Mouse (Mus musculus) E14TG2a.4 (cell line): Measurements from ENCODE around the gene Pfkfb4.

Experiments
- H3K27me3 ChIP-seq: 2 replicates; pipeline ENCODE4 v1.6.1; 2014; ENCODE audit warnings: low read length, control low read depth; ENCODE audit not compliant: insufficient read depth
- H3K36me3 ChIP-seq: 2 replicates; pipeline ENCODE4 v1.6.1; 2014; ENCODE audit warnings: low read length, control low read depth; ENCODE audit not compliant: insufficient read depth
- H3K4me1 ChIP-seq: replicated peaks from 2 replicates; pipeline ENCODE4 v1.6.1; 2014; ENCODE audit warnings: low read depth, low read length, control low read depth
- H3K4me3 ChIP-seq: replicated peaks from 2 replicates; pipeline ENCODE4 v1.5.1; 2014; ENCODE audit warnings: mild to moderate bottlenecking, low read length
- H3K9me3 ChIP-seq: 2 replicates; pipeline ENCODE4 v1.6.1; 2014; ENCODE audit warnings: low read length, control low read depth
- CTCF ChIP-seq: conservative IDR thresholded peaks from 2 replicates; pipeline ENCODE4 v1.5.1; 2014; ENCODE audit warnings: low read length
- NANOG ChIP-seq: IDR thresholded peaks from 2 replicates; pipeline ENCODE4 v1.6.1; 2014; ENCODE audit warnings: borderline replicate concordance, low read length, mixed read lengths
- POU5F1 ChIP-seq: IDR thresholded peaks from 2 replicates; pipeline ENCODE4 v1.6.1; 2014; ENCODE audit warnings: low read length, borderline replicate concordance

Gene Pfkfb4

GRCm38 (mm10) chr9:108963577-108963976, 28.0 kb upstream of the Pfkfb4 start:
- no peak for TF ChIP-seq CTCF
- TF ChIP-seq POU5F1 = no peak
- no peak for TF ChIP-seq NANOG
- Histone ChIP-seq H3K36me3 (no peaks in the 10 kb centered on the region), H3K4me3 (no peak overlapping the region), H3K4me1 (peaks cover 15% of the 10 kb centered on the region), H3K9me3 (no peaks in the 10 kb centered on the region), H3K27me3 (peaks cover 14% of the 10 kb centered on the region)

GRCm38 (mm10) chr9:108964338-108964737, 27.2 kb upstream of the Pfkfb4 start:
- H3K36me3 ChIP-seq = no peaks in the 10 kb centered on the region
- H3K27me3 ChIP-seq = peaks cover 9% of the 10 kb centered on the region
- H3K4me3 ChIP-seq = no peak overlapping the region
- no peaks in the 10 kb centered on the region for H3K9me3 ChIP-seq
- no peak for TF ChIP-seq POU5F1
- no peak for TF ChIP-seq CTCF
- no peak for TF ChIP-seq NANOG
- peaks cover 15% of the 10 kb centered on the region for H3K4me1 ChIP-seq

- Histone ChIP-seq H3K27me3 (peaks cover 4% of the 10 kb centered on the region; the same call in 1 of the 2 replicates), H3K4me3 (no peak overlapping the region), H3K4me1 (no peaks in the 10 kb centered on the region), H3K36me3 (no peaks in the 10 kb centered on the region), H3K9me3 (no peaks in the 10 kb centered on the region)
- TF ChIP-seq POU5F1 (no peak), CTCF (no peak), NANOG (no peak)
Observed at GRCm38 (mm10) chr9:108970623-108971022, 21.0 kb upstream of the Pfkfb4 start.

- no peaks in the 10 kb centered on the region for H3K9me3 ChIP-seq
- no peaks in the 10 kb centered on the region for H3K36me3 ChIP-seq
- TF ChIP-seq CTCF = no peak
- no peak for TF ChIP-seq NANOG
- no peak for TF ChIP-seq POU5F1
Observed at GRCm38 (mm10) chr9:108976483-108976882, 15.1 kb upstream of the Pfkfb4 start.

GRCm38 (mm10) chr9:108977966-108978365, 13.6 kb upstream of the Pfkfb4 start:
- no peaks in the 10 kb centered on the region for H3K36me3 ChIP-seq
- H3K9me3 ChIP-seq = no peaks in the 10 kb centered on the region
- peaks cover 8% of the 10 kb centered on the region for H3K4me1 ChIP-seq
- no peaks in the 10 kb centered on the region; the same call in 1 of the 2 replicates for H3K27me3 ChIP-seq
- TF ChIP-seq CTCF (no peak), NANOG (no peak), POU5F1 (no peak)
- no peak overlapping the region for H3K4me3 ChIP-seq

More at GRCm38 (mm10) chr9:108976483-108976882, 15.1 kb upstream of the Pfkfb4 start:
- Histone ChIP-seq H3K4me3 (no peak overlapping the region), H3K27me3 (no peaks in the 10 kb centered on the region), H3K4me1 (peaks cover 8% of the 10 kb centered on the region)

GRCm38 (mm10) chr9:108982498-108982897, 9.1 kb upstream of the Pfkfb4 start:
- H3K4me1 ChIP-seq = peaks cover 10% of the 10 kb centered on the region
- H3K4me3 ChIP-seq = no peak overlapping the region
- TF ChIP-seq POU5F1 (no peak), NANOG (no peak), CTCF (no peak)
- H3K27me3 ChIP-seq = peaks cover 17% of the 10 kb centered on the region
- H3K36me3 ChIP-seq = no peaks in the 10 kb centered on the region
- no peaks in the 10 kb centered on the region for H3K9me3 ChIP-seq

- peaks cover 15% of the 10 kb centered on the region for H3K4me1 ChIP-seq
- H3K4me3 ChIP-seq = no peak overlapping the region
- no peaks in the 10 kb centered on the region for H3K9me3 ChIP-seq
- H3K27me3 ChIP-seq = peaks cover 17% of the 10 kb centered on the region
- H3K36me3 ChIP-seq = no peaks in the 10 kb centered on the region
- TF ChIP-seq POU5F1 (no peak), NANOG (no peak), CTCF (no peak)
Observed at GRCm38 (mm10) chr9:108983209-108983608, 8.4 kb upstream of the Pfkfb4 start.

- H3K27me3 ChIP-seq = peaks cover 17% of the 10 kb centered on the region
- TF ChIP-seq NANOG (no peak), POU5F1 (no peak), CTCF (no peak)
- H3K36me3 ChIP-seq = no peaks in the 10 kb centered on the region
- peaks cover 34% of the 10 kb centered on the region for H3K4me1 ChIP-seq
- H3K9me3 ChIP-seq = no peaks in the 10 kb centered on the region
- no peak within 1 kb of the TSS for H3K4me3 ChIP-seq
Observed at GRCm38 (mm10) chr9:108985710-108986109, 5.9 kb upstream of the Pfkfb4 start, which contains the start of gene Ucn2. Gene Ucn2 (plus strand): TSS chr9:108986010.

GRCm38 (mm10) chr9:108987704-108988350, 3.8 kb upstream of the Pfkfb4 start:
- no peak for TF ChIP-seq NANOG
- TF ChIP-seq POU5F1 = no peak
- TF ChIP-seq CTCF = no peak
- Histone ChIP-seq H3K36me3 (no peaks in the 10 kb centered on the region), H3K27me3 (peaks cover 17% of the 10 kb centered on the region), H3K4me3 (peak overlapping the region; percentile 13; the same call in 1 of the 2 replicates), H3K4me1 (peaks cover 51% of the 10 kb centered on the region), H3K9me3 (no peaks in the 10 kb centered on the region)
